Mouse (Mus musculus): Measurements from ENCODE around the gene Pfdn6. TPM values are rescaled to one million over a fixed set of nuclear protein-coding genes. Genes with fewer than 3 reads are reported as not detected.
"Not testable (repeated sequence)": the region's sequence is repeated elsewhere in the genome, so short reads cannot be mapped to it uniquely, and the experiment has no call there.

The Pfdn6 gene
- total RNA-seq, 2 experiments from 2014 or later: 69.9 to 76.1 TPM

GRCm38 (mm10) chr17:33897114-33897794 is 42.9 kb downstream of the Pfdn6 start:
- DNase-seq: peak in 1 of 2 experiments; percentile 63

- DNase-seq: not testable (repeated sequence)
Measured at GRCm38 (mm10) chr17:33893011-33893410, 47.1 kb downstream of the Pfdn6 start.

GRCm38 (mm10) chr17:33892429-33892828 is 47.7 kb downstream of the Pfdn6 start:
- DNase-seq: no peak

- not testable (repeated sequence) for DNase-seq
Measured at GRCm38 (mm10) chr17:33891892-33892291, 48.3 kb downstream of the Pfdn6 start.

GRCm38 (mm10) chr17:33891357-33891756 is 48.8 kb downstream of the Pfdn6 start:
- DNase-seq: no peak

- DNase-seq: peak; percentile 99 to 100
Measured at GRCm38 (mm10) chr17:33890533-33891059, 49.5 kb downstream of the Pfdn6 start, which contains the start of gene Kifc1. Gene Kifc1 (minus strand): TSS chr17:33890661.

GRCm38 (mm10) chr17:33889941-33890532 is 50.1 kb downstream of the Pfdn6 start:
- DNase-seq: peak in 1 of 2 experiments; percentile 10

Other genes starting within 250 kb of the Pfdn6 start
- 100 to 1,000 TPM; 131 to 133 TPM for gene March2, start 221.7 kb downstream of the Pfdn6 start, total RNA-seq (2021)
- 100 to 1,000 TPM; 202 to 251 TPM for gene Rab11b, start 179.8 kb downstream of the Pfdn6 start, total RNA-seq (2021)
- gene Angptl4, start 158.5 kb downstream of the Pfdn6 start, total RNA-seq (2021): 10 to 100 TPM in 1 of 2 experiments, 1 to 10 TPM in 1; 5.5 to 12.2 TPM
- gene Kank3, start 129.8 kb downstream of the Pfdn6 start, total RNA-seq (2021): 10 to 100 TPM; 49.0 to 64.9 TPM
- 100 to 1,000 TPM; 702 to 791 TPM for gene Rps28, start 115.8 kb downstream of the Pfdn6 start, total RNA-seq (2021)
- 100 to 1,000 TPM; 645 to 655 TPM for gene Ndufa7, start 115.8 kb downstream of the Pfdn6 start, total RNA-seq (2021)
- gene Cd320, start 97.3 kb downstream of the Pfdn6 start, total RNA-seq (2021): 10 to 100 TPM; 31.8 to 34.9 TPM
- gene Gm7029, start 66.5 kb downstream of the Pfdn6 start, total RNA-seq (2021): not detected
- 1 to 10 TPM in 1 of 2 experiments, under 1 TPM in 1; 0.80 to 1.4 TPM for gene Kifc1, start 49.7 kb downstream of the Pfdn6 start, total RNA-seq (2021)
- gene Platr17, start 35.2 kb downstream of the Pfdn6 start, total RNA-seq (2021): not detected
- 10 to 100 TPM; 12.3 to 20.7 TPM for gene Daxx, start 30.9 kb downstream of the Pfdn6 start, total RNA-seq (2021)
- 100 to 1,000 TPM; 111 to 115 TPM for gene Tapbp, start 24.4 kb downstream of the Pfdn6 start, total RNA-seq (2021)
- gene Zbtb22, start 24.4 kb downstream of the Pfdn6 start, total RNA-seq (2021): 10 to 100 TPM; 15.6 to 16.6 TPM
- gene Rgl2, start 10.8 kb downstream of the Pfdn6 start, total RNA-seq (2021): 10 to 100 TPM; 30.9 to 31.8 TPM
- gene Wdr46, start 317 bp upstream of the Pfdn6 start, total RNA-seq (2021): 10 to 100 TPM; 10.3 to 10.9 TPM
- 1 to 10 TPM; 1.3 to 1.8 TPM for gene B3galt4, start 11.1 kb upstream of the Pfdn6 start, total RNA-seq (2021)
- gene Vps52, start 15.5 kb upstream of the Pfdn6 start, total RNA-seq (2021): 10 to 100 TPM; 36.8 to 39.7 TPM
- gene Rps18, start 15.7 kb upstream of the Pfdn6 start, total RNA-seq (2021): 100 to 1,000 TPM; 419 to 435 TPM
- gene H2-K1, start 60.0 kb upstream of the Pfdn6 start, total RNA-seq (2021): 100 to 1,000 TPM; 204 to 337 TPM
- gene Ring1, start 84.3 kb upstream of the Pfdn6 start, total RNA-seq (2021): 10 to 100 TPM; 13.2 to 16.9 TPM
- gene H2-Ke6, start 87.7 kb upstream of the Pfdn6 start, total RNA-seq (2021): 100 to 1,000 TPM; 131 to 137 TPM
- 10 to 100 TPM; 66.3 to 67.0 TPM for gene Slc39a7, start 91.3 kb upstream of the Pfdn6 start, total RNA-seq (2021)
- 10 to 100 TPM; 42.3 to 45.4 TPM for gene Rxrb, start 91.5 kb upstream of the Pfdn6 start, total RNA-seq (2021)
- gene Col11a2, start 99.1 kb upstream of the Pfdn6 start, total RNA-seq (2021): 1 to 10 TPM in 1 of 2 experiments, under 1 TPM in 1; 0.55 to 1.7 TPM
- 1 to 10 TPM in 1 of 2 experiments, not detected in 1; 1.6 TPM for gene H2-Oa, start 152.0 kb upstream of the Pfdn6 start, total RNA-seq (2021)
- 1 to 10 TPM; 5.9 to 7.2 TPM for gene H2-DMa, start 179.2 kb upstream of the Pfdn6 start, total RNA-seq (2021)
- 10 to 100 TPM; 64.5 to 79.0 TPM for gene Brd2, start 182.3 kb upstream of the Pfdn6 start, total RNA-seq (2021)
- 1 to 10 TPM; 2.0 to 7.5 TPM for gene H2-DMb2, start 203.0 kb upstream of the Pfdn6 start, total RNA-seq (2021)
- 1 to 10 TPM; 3.0 to 3.9 TPM for gene H2-DMb1, start 212.7 kb upstream of the Pfdn6 start, total RNA-seq (2021)
- gene Tap1, start 247.2 kb upstream of the Pfdn6 start, total RNA-seq (2021): 10 to 100 TPM in 1 of 2 experiments, 1 to 10 TPM in 1; 5.7 to 11.4 TPM
- 10 to 100 TPM; 13.1 to 25.3 TPM for gene Psmb9, start 247.4 kb upstream of the Pfdn6 start, total RNA-seq (2021)

All from heart, adult 18-20 months (tissue).